Mouse (Mus musculus): Measurements from ENCODE around the gene Calr.

The Calr gene

DNA sequence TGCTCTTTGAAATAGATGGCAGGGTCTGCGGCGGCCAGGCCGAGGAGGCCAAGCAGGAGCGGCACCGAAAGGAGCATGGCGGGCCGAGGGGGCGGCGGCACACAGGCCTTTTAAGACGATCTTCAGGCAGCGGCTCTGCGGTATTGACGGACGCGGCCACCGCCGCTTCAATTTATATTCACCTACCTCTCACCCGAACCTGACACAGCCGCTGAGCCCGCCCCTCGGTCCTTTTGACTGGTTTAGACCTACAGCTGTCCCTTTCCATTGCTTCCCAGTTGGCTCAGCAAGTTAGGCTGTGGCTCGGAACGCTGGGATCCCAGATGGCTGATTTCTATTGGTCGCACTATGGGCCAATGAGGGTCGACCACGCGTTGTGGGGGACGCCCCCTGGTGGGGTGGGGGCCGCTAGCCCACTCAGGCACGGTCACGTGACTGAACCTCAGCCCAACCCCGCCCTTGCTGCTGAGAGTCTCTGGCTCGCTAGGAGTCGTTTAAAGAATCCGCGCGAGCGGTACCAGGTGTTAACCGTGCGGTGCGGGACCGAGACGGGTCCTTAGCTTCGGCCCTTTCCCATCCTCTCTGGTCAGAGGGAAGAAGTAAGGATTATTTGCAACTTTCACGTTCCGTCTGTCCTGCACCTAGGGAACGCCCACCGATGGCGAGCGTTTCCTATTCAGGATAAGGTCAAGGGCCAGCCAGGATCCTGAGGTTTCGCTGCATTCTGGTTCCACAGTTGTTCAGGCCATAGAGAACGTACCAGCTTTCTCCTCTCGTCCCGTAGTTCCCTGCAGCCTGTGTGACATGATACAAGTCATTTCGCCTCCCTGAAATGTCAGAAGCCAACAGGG is at the start of gene Calr:
Gene Calr (minus strand): TSS at position 213 of the 851 bp plus-strand sequence.
- DNase-seq (ENCODE audit: low spot score), result peak; percentile 99

DNA sequence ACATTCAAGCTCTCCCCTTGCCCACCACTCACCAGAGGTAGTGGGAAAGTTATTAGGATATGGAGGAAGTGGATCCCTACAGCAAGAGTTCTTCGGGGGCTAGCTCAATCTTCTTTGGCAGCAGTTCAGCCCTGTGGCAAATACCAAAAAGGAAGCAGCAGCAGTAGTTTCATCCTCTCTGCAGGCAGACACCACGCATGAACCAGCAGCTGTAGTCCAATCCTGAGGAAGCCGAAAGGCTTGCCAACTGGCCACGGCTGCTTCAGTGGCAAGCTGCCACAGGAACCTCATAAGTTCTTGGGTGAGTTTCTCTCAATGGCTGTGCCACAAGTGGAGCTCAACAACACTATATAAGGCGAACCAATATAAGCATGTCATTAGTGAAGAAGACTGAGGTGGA is 49.2 kb upstream of the Calr start:
- no peak for DNase-seq (ENCODE audit: low spot score)

DNA sequence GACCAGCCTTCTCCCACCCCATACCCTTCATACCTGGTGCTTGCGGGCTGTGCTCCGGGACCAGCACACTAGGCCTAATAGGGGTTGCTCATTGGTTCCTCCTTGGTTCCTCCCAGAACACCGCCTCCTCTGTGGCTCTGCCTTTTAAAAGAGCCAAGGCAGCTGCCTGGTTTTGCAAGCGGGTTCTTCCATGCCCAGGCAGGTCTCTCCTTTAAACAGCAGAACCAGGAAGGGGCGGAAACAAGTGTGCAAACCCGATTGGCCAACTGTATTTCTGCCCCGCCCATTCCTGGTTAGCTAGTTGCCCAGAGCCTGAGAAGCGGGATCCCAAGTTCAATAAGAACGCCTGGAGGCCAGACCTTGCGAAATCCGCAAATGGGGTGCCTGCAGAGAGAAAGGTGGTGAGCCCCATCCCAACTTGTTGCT is 47.0 kb upstream of the Calr start, which contains the start of gene Gcdh:
Gene Gcdh (minus strand): TSS at position 213 of the 426 bp plus-strand sequence.
- peak; percentile 90 for DNase-seq (ENCODE audit: low spot score)

DNA sequence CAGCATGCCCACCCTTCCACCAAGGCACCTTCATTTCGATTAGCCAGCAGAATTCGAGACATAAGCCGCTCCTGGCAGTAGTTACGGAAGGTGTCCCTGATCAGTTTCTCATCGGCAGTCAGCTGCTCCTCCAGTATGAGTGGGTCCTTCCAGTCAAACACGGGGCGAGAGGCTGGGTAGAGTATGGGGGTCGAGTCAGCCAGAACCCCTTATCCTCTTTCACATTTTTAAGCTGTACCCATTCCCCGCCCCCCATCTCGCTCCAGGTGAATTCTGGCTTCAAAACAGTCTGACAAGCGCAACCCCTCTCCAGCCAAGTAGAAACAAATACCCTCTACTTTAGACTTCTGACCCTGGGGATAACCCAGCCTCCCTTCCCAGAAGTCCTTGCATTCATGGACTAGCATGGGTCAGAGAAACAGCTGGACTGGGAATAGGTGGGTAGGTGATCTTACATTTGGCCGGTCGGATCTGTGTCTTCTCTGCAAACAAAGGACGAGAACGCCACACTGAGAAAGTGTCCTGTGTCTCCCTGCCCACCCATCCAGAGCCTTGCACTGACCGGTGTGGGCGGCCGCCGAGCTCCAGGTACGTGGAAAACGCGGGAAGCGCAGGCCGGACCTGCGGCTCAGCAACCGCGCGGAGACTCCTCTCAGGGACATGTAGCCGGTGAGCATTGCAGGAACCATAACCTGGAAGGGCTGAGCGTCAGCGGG is 46.4 kb upstream of the Calr start:
- DNase-seq (ENCODE audit: low spot score), result no peak

DNA sequence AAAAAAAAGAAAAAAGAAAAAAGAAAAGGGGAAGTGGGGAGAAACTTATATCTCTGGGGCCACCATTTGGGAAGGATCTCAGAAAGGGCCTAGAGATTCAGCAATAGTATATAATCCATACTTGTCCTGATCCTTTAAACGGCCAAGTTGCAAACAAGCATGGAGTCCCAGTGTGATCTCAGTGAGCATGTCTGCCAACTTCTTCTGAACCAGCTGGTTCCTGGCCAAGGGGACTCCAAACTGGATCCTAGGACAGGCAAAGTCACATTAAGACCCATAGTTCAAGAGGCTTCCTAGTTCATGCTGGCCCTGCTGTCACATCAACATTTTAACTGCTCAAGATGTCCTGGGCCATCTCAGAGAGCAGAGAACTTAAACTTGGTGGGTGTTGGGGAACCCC is 42.4 kb upstream of the Calr start:
- DNase-seq (ENCODE audit: low spot score), result no peak

- no peak for DNase-seq (ENCODE audit: low spot score)
Observed at GRCm38 (mm10) chr8:84888280-84888679, 41.5 kb upstream of the Calr start.

DNA sequence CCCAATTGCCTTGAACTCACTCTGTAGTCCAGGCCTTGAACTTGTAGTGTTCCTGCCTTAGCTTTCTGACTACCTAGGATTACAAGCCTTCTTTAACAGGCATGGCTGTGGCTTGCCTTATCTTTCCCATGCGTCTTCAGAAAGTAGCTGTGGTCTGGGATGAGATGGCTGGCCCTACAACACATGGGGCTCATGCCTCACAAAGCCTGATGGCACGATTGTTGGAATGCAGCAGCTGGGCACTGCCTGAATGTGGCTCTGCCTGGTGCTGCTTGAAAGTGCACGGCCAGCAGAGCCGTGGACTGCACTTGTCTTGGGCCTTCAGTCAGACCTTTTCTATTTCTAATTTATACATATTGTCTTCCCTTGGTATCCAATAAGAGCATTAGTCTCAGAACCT is 38.0 kb upstream of the Calr start:
- no peak for DNase-seq (ENCODE audit: low spot score)

GRCm38 (mm10) chr8:84878915-84879314 is 32.2 kb upstream of the Calr start:
- DNase-seq (ENCODE audit: low spot score), result no peak

GRCm38 (mm10) chr8:84877297-84878035 is 30.7 kb upstream of the Calr start:
- DNase-seq (ENCODE audit: low spot score), result no peak

DNA sequence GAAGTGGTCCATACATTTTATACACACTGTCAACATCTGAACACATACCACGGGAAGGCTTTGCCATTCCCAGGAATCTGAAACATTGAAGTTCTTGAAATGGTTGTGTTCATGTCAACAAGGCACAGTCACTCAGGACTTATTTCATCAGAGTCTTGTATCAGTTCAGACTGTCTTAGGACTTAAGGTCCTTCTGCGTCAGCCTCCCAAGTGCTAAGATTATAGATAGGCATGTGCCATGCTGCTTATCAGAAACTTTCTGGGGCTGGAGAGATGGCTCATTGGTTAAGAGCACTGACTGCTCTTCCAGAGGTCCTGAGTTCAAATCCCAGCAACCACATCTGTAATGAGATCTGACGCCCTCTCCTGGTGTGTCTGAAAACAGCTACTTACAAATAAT is 27.6 kb upstream of the Calr start:
- DNase-seq (ENCODE audit: low spot score), result no peak

- DNase-seq (ENCODE audit: low spot score), result no peak
Observed at GRCm38 (mm10) chr8:84873016-84873415, 26.3 kb upstream of the Calr start.

- no peak for DNase-seq (ENCODE audit: low spot score)
Observed at GRCm38 (mm10) chr8:84872309-84872965, 25.7 kb upstream of the Calr start.

- DNase-seq (ENCODE audit: low spot score), result no peak
Observed at GRCm38 (mm10) chr8:84871376-84872308, 24.9 kb upstream of the Calr start, which contains the start of gene Syce2. TSS of gene Syce2 (plus strand) at chr8:84872111.

GRCm38 (mm10) chr8:84856864-84857441 is 10.2 kb upstream of the Calr start, which contains the start of gene Farsa:
TSS of gene Farsa (plus strand) at chr8:84856989.
- DNase-seq (ENCODE audit: low spot score), result peak; percentile 84

GRCm38 (mm10) chr8:84856434-84856833 is 9.7 kb upstream of the Calr start:
- no peak for DNase-seq (ENCODE audit: low spot score)

DNA sequence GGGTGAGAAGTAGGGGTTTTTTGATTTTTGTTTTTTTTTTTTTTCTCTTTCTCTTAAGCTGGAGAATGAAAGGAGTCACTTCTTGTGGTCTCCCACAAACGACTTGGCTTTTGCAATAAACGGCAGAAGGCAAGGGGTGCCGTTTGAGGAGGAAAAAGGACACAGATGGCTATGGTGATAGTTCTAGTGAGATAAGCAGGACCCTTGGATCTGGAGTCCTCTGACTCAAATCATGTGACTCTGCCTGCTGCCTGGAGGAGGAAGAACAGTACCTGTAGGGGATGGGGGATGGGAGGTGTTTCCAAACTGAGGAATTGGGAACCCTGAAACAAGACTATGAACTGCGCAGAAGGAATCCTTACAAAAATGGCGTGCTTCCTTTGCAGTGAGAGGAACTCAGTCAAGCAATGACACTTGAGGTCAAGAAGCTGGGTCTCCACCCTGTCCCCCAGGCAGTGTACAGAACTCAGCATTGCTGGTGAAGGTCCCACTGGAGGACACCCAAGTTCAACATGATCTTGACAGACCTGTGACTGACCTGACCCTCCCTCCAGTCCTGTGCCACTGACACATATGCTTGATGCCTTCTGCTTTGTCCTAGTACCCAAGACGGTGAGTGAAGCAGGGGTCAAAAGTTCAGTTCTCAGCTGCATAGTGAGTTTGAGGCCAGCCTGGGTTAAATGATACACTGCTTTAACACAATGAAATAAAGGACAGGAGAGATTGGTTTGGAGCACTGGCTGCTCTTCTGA is 1.1 kb upstream of the Calr start:
- DNase-seq (ENCODE audit: low spot score), result no peak

DNA sequence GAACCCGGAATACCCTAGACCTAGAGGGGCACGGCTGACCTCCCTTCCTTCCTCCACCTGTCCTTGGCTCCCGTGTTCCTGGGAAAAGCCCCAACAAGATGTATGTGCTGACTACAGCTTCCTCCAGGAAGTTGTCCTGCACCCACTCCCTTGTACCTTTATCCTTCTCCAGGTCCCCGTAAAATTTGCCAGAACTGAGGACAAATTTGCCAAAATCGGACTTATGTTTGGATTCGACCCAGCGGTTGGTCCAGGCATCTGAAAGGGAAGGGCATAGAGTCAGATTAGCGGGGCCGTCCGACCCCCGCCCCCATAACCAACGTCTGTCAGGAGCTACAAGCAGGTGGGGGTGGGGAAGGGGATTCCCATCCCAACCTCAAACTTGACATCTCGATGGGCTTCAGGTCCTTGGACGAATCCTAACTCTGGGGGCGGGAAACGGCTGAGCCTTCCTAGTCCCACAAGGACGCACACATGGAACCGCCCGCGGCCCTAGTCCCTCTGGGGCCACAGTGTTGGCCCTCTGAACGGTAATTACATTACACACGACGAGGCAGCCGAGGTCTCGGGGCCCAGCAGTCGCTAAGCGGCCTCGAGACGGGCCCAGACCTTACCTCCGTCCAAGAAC is 526 bp downstream of the Calr start:
- no peak for DNase-seq (ENCODE audit: low spot score)

DNA sequence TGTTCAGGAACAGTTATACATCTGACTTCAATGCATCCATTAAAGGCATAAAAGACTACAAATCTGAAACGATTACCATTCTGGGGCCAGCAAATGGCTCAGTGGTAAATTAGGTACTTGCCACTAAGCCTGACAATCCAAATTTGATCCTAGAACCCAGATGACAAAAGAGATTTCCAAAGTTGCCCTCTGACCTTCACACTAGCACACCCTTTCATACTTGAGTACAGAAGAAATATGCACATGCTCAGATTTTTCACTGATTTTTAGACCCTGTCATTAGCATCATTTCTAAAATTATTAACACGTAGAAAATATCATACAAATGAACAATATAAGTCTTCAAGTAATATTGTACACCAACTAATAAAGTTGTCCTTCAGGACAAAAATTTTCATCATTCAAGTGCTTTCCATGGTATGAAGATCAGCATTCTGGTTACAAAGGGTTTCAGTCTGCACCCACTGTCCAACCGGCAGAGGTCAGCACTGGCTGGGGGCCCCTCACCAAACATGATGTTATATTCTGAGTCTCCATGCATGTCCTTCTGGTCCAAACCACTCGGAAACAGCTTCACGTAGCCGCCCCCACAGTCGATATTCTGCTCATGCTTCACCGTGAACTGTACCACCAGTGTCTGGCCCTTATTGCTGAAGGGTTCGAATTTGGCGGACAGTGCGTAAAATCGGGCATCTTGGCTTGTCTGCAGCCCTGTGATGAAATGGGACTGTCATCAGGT is 1.2 kb downstream of the Calr start:
- DNase-seq (ENCODE audit: low spot score), result no peak

Data from layer of hippocampus, adult 9-10 months (tissue).